Comparison of ENCODE assay signal across 9 mouse cellular contexts in the genomic region with DNA sequence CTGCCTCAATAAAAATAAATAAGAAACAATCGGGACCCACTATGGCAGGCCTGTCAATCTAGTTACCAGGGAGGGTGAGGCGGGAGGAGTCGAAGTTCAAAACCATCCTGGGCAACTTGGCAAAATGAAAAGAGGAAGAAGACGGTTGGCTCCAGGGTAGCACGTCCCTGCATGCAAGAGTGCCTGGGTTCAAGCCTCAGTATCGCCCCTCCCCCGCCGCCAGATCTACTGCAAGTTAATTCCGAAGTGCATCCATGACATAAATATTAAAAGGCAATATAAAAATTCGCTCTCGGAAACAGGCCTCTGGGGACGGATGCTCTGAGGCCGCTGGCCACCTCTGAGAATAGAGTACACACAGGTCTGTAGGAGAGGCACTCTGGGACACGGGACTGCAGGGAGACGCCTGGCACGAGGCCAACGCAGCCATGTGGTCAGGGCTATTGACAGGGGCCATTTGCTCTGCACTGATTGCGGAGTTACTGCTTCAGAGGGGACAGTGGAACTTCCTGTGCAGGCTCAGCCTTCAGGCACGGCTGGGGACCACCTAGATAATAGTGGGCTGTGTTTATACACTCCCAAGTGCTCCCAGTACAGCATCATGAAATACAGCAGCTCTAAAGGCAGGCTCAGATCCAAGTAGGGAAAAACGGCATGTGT. TPM values are rescaled to one million over a fixed set of nuclear protein-coding genes. Genes with fewer than 3 reads are reported as not detected.
A peak's percentile ranks its signal among the peaks of the same experiment; 100 is the strongest.
DNase-seq lines count a peak whose midpoint lies in the region; ATAC-seq lines count a peak whose summit lies in the region.
"Had no signal": no experiment of that assay in that cellular context is flagged by ENCODE, and none has a peak within 500 bp of the region (broad histone marks: within the 10 kb centered on the region; RNA-seq: fewer than 3 reads in every experiment).

No protein-coding gene starts in this region.

- H3K36me3 ChIP-seq in embryonic facial prominence, embryonic 11.5 days (replicated peaks; ENCODE audit: control insufficient read depth, insufficient read depth, low read depth, low read length), result no peaks in the 10 kb centered on the region
- H3K36me3 ChIP-seq in hindbrain, embryonic 11.5 days (ENCODE audit: control insufficient read depth, insufficient read depth, low read length), result no peaks in the 10 kb centered on the region
- no peaks in the 10 kb centered on the region for H3K36me3 ChIP-seq in limb, embryonic 13.5 days
- no peaks in the 10 kb centered on the region for H3K36me3 ChIP-seq in midbrain, embryonic 12.5 days

- 44% methylated on average over 20 of the region's 20 CpGs for WGBS in embryonic facial prominence, embryonic 11.5 days
- 39% methylated on average over 20 of the region's 20 CpGs for whole genome bisulfite sequencing in hindbrain, embryonic 11.5 days
- 29% methylated on average over 20 of the region's 20 CpGs for WGBS in limb, embryonic 13.5 days
- WGBS in midbrain, embryonic 12.5 days, result 41% methylated on average over 20 of the region's 20 CpGs

- no peak overlapping the region for H3K4me3 ChIP-seq in embryonic facial prominence, embryonic 11.5 days (ENCODE audit: low read depth, low read length)
- H3K4me3 ChIP-seq in hindbrain, embryonic 11.5 days (ENCODE audit: low read depth, low read length), result no peak overlapping the region
- no peak overlapping the region for H3K4me3 ChIP-seq in limb, embryonic 13.5 days
- no peak overlapping the region for H3K4me3 ChIP-seq in midbrain, embryonic 12.5 days
- H3K4me3 ChIP-seq: myocyte had no signal

- no peaks in the 10 kb centered on the region for H3K27me3 ChIP-seq in embryonic facial prominence, embryonic 11.5 days (ENCODE audit: control insufficient read depth, insufficient read depth, low read length)
- no peaks in the 10 kb centered on the region for H3K27me3 ChIP-seq in hindbrain, embryonic 11.5 days (ENCODE audit: control insufficient read depth, insufficient read depth, low read length)
- no peaks in the 10 kb centered on the region for H3K27me3 ChIP-seq in limb, embryonic 13.5 days
- H3K27me3 ChIP-seq in midbrain, embryonic 12.5 days, result 0 out of 2 replicates have a peak, but pooled peaks cover 3% of the 10 kb centered on the region

- peak; percentile 20; the same call in 1 of the 2 replicates for ATAC-seq in embryonic facial prominence, embryonic 11.5 days (replicated peaks; ENCODE audit: insufficient number of reproducible peaks, low FRiP score, low TSS enrichment, low read depth)
- ATAC-seq in hindbrain, embryonic 11.5 days (ENCODE audit: low FRiP score), result peak; percentile 58
- peak; percentile 64 for ATAC-seq in limb, embryonic 13.5 days (ENCODE audit: low FRiP score, low read depth)
- ATAC-seq in midbrain, embryonic 12.5 days (ENCODE audit: low FRiP score, low read depth), result peak; percentile 70

- DNase-seq in thymus, postnatal 4 days, result peak; percentile 62
- no peak for DNase-seq in thymus, postnatal 36 days
- DNase-seq in embryonic facial prominence, embryonic 11.5 days (ENCODE audit: low spot score), result no peak
- DNase-seq in hindbrain, embryonic 11.5 days (ENCODE audit: low spot score), result peak; percentile 70
- DNase-seq in left cerebral cortex, adult 11 months (ENCODE audit: low spot score), result no peak
- no peak for DNase-seq in thymus, postnatal 25 days

- H3K27ac ChIP-seq in embryonic facial prominence, embryonic 11.5 days (replicated peaks; ENCODE audit: low read depth, low read length), result no peak overlapping the region; the same call in 1 of the 2 replicates
- peak overlapping the region; percentile 77 for H3K27ac ChIP-seq in hindbrain, embryonic 11.5 days (ENCODE audit: low read depth, low read length)
- H3K27ac ChIP-seq in limb, embryonic 13.5 days, result peak overlapping the region; percentile 23; the same call in 1 of the 2 replicates
- H3K27ac ChIP-seq in midbrain, embryonic 12.5 days (replicated peaks), result peak overlapping the region; percentile 77

- peak overlapping the region; percentile 16; the same call in 1 of the 2 replicates for H3K4me2 ChIP-seq in embryonic facial prominence, embryonic 11.5 days (ENCODE audit: low read depth, low read length)
- H3K4me2 ChIP-seq in hindbrain, embryonic 11.5 days (replicated peaks; ENCODE audit: low read depth, low read length), result no peak overlapping the region; the same call in 1 of the 2 replicates
- H3K4me2 ChIP-seq in limb, embryonic 13.5 days (replicated peaks), result peak overlapping the region; percentile 48
- H3K4me2 ChIP-seq in midbrain, embryonic 12.5 days (replicated peaks), result peak overlapping the region; percentile 27

- H3K9ac ChIP-seq in embryonic facial prominence, embryonic 11.5 days (replicated peaks; ENCODE audit: low read length), result peak overlapping the region; percentile 7; the same call in 1 of the 2 replicates
- 0 out of 2 replicates have a peak overlapping the region, but pooled peaks have one; percentile 27 for H3K9ac ChIP-seq in hindbrain, embryonic 11.5 days (ENCODE audit: low read depth, low read length)
- 0 out of 2 replicates have a peak overlapping the region, but pooled peaks have one; percentile 36 for H3K9ac ChIP-seq in limb, embryonic 13.5 days
- no peak overlapping the region for H3K9ac ChIP-seq in midbrain, embryonic 12.5 days (replicated peaks)

- peaks cover 13% of the 10 kb centered on the region for H3K4me1 ChIP-seq in embryonic facial prominence, embryonic 11.5 days (ENCODE audit: control insufficient read depth, insufficient read depth, low read length)
- H3K4me1 ChIP-seq in hindbrain, embryonic 11.5 days (replicated peaks; ENCODE audit: control insufficient read depth, insufficient read depth, low read length), result peaks cover 49% of the 10 kb centered on the region
- H3K4me1 ChIP-seq in limb, embryonic 13.5 days, result peaks cover 54% of the 10 kb centered on the region
- peaks cover 86% of the 10 kb centered on the region for H3K4me1 ChIP-seq in midbrain, embryonic 12.5 days

- H3K9me3 ChIP-seq in embryonic facial prominence, embryonic 11.5 days (replicated peaks; ENCODE audit: control insufficient read depth, low read length), result no peaks in the 10 kb centered on the region
- H3K9me3 ChIP-seq in hindbrain, embryonic 11.5 days (ENCODE audit: control insufficient read depth, low read length), result no peaks in the 10 kb centered on the region
- H3K9me3 ChIP-seq in limb, embryonic 13.5 days, result no peaks in the 10 kb centered on the region
- H3K9me3 ChIP-seq in midbrain, embryonic 12.5 days, result no peaks in the 10 kb centered on the region

RNA-seq across cellular contexts. Expression of a gene that starts 8.9 kb away (rescaled TPM):
- 321 and 363 TPM in 2 replicates for polyA plus RNA-seq in embryonic facial prominence, embryonic 11.5 days (2014; fragmentation: Nextera tagmentation; extraction: Ambion mirVana)
- polyA plus RNA-seq in hindbrain, embryonic 11.5 days (2014; fragmentation: Nextera tagmentation; extraction: Ambion mirVana), result 458 and 496 TPM in 2 replicates
- polyA plus RNA-seq in limb, embryonic 13.5 days (2015; fragmentation: Nextera tagmentation; extraction: Ambion mirVana), result 64.0 and 67.8 TPM in 2 replicates
- 93.4 and 131 TPM in 2 replicates for polyA plus RNA-seq in midbrain, embryonic 12.5 days (2016; fragmentation: Nextera tagmentation; extraction: Ambion mirVana)

RNA-seq across cellular contexts. Expression of a gene that starts 30.6 kb away (rescaled TPM):
- 6.5 and 8.1 TPM in 2 replicates for polyA plus RNA-seq in embryonic facial prominence, embryonic 11.5 days (2014; fragmentation: Nextera tagmentation; extraction: Ambion mirVana)
- polyA plus RNA-seq in hindbrain, embryonic 11.5 days (2014; fragmentation: Nextera tagmentation; extraction: Ambion mirVana), result 9.2 and 9.3 TPM in 2 replicates
- 10.4 and 10.5 TPM in 2 replicates for polyA plus RNA-seq in limb, embryonic 13.5 days (2015; fragmentation: Nextera tagmentation; extraction: Ambion mirVana)
- 13.1 and 14.7 TPM in 2 replicates for polyA plus RNA-seq in midbrain, embryonic 12.5 days (2016; fragmentation: Nextera tagmentation; extraction: Ambion mirVana)

RNA-seq across cellular contexts. Expression of a gene that starts 53.2 kb away (rescaled TPM):
- 6.5 and 6.9 TPM in 2 replicates for polyA plus RNA-seq in embryonic facial prominence, embryonic 11.5 days (2014; fragmentation: Nextera tagmentation; extraction: Ambion mirVana)
- polyA plus RNA-seq in hindbrain, embryonic 11.5 days (2014; fragmentation: Nextera tagmentation; extraction: Ambion mirVana), result 7.8 and 8.5 TPM in 2 replicates
- 10.3 and 10.7 TPM in 2 replicates for polyA plus RNA-seq in limb, embryonic 13.5 days (2015; fragmentation: Nextera tagmentation; extraction: Ambion mirVana)
- polyA plus RNA-seq in midbrain, embryonic 12.5 days (2016; fragmentation: Nextera tagmentation; extraction: Ambion mirVana), result 10.3 and 13.3 TPM in 2 replicates

Comparison
In these comparisons a context has a peak if more than half of its experiments do, and no peak if none do; other contexts are left out.
1. DNase-seq: peak in thymus, postnatal 4 days (single experiment) and hindbrain, embryonic 11.5 days (single experiment); none in thymus, postnatal 36 days (0 of 2), embryonic facial prominence, embryonic 11.5 days (single experiment), left cerebral cortex, adult 11 months (single experiment) and thymus, postnatal 25 days (single experiment).
2. ATAC-seq: peak in every context shown above with its lines; median percentile 70 in midbrain, embryonic 12.5 days; 64 in limb, embryonic 13.5 days; 58 in hindbrain, embryonic 11.5 days; 20 in embryonic facial prominence, embryonic 11.5 days.